18 mouse cellular contexts compared by ENCODE assay signal in the genomic region with DNA sequence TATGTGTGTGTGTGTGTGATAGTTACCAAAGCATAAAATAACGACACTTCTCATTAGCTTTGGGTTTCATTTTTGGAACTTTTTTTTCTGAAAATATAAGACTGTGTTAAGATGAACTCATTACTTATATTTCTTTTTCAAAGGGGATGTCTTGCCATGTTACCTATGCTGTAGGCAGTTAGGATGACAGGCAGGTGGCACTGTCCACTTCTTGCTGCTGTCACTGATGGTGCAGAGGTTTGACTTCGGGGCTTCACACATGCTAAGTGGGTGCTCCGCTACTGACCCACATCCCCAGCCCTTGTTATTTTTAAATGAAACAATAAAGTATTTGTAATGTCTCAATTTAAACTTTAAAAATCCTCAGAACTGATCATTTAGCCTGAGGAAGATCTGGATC. TPM values are rescaled to one million over a fixed set of nuclear protein-coding genes. Genes with fewer than 3 reads are reported as not detected.
DNase-seq lines count a peak whose midpoint lies in the region; ATAC-seq and TF ChIP-seq lines count a peak whose summit lies in the region.
"Had no signal": no experiment of that assay in that cellular context is flagged by ENCODE, and none has a peak within 500 bp of the region (broad histone marks: within the 10 kb centered on the region; RNA-seq: fewer than 3 reads in every experiment).

No protein-coding gene starts in this region.

- H3K27ac ChIP-seq in intestine, postnatal 0 days (ENCODE audit: low read depth, low read length): no peak overlapping the region
- no peak overlapping the region for H3K27ac ChIP-seq in intestine, embryonic 15.5 days
- no peak overlapping the region for H3K27ac ChIP-seq in midbrain, embryonic 11.5 days (ENCODE audit: low read depth, low read length)
- H3K27ac ChIP-seq in midbrain, embryonic 10.5 days (replicated peaks): no peak overlapping the region
- H3K27ac ChIP-seq: embryonic facial prominence, embryonic 10.5 days; hindbrain, embryonic 10.5 days; neural tube, embryonic 15.5 days; stomach, embryonic 15.5 days had no signal

- no peak overlapping the region for H3K9ac ChIP-seq in intestine, postnatal 0 days (ENCODE audit: low read depth, low read length)
- H3K9ac ChIP-seq in intestine, embryonic 15.5 days: no peak overlapping the region
- H3K9ac ChIP-seq in midbrain, embryonic 11.5 days (ENCODE audit: low read length): no peak overlapping the region
- H3K9ac ChIP-seq: neural tube, embryonic 15.5 days; stomach, embryonic 15.5 days had no signal

- no peaks in the 10 kb centered on the region for H3K79me2 ChIP-seq in myocyte (ENCODE audit: control insufficient read depth, insufficient read depth)

- DNase-seq in midbrain, embryonic 11.5 days (ENCODE audit: low spot score, missing footprints): peak; percentile 19
- no peak for DNase-seq in midbrain, embryonic 10.5 days (ENCODE audit: low spot score)
- peak; percentile 29 for DNase-seq in MN1 (ENCODE audit: low spot score)
- DNase-seq in cerebellum, adult 8-10 months: no peak
- no peak for DNase-seq in layer of hippocampus, postnatal 14 days (ENCODE audit: low spot score in 2 of 2)
- DNase-seq: cerebellum, adult 9-11 months; kidney, adult 18-20 months; left cerebral cortex, postnatal 4 days; lung, postnatal 14 days; midbrain, embryonic 14.5 days had no signal

- no peaks in the 10 kb centered on the region for H3K27me3 ChIP-seq in intestine, postnatal 0 days (replicated peaks; ENCODE audit: control insufficient read depth, insufficient read depth, low read length)
- H3K27me3 ChIP-seq in intestine, embryonic 15.5 days (replicated peaks): no peaks in the 10 kb centered on the region
- H3K27me3 ChIP-seq in midbrain, embryonic 11.5 days (ENCODE audit: control insufficient read depth, insufficient read depth, low read length): no peaks in the 10 kb centered on the region
- no peaks in the 10 kb centered on the region for H3K27me3 ChIP-seq in midbrain, embryonic 10.5 days (ENCODE audit: low read depth, poor library complexity, severe bottlenecking)
- no peaks in the 10 kb centered on the region for H3K27me3 ChIP-seq in myocyte (ENCODE audit: control insufficient read depth, insufficient read depth, insufficient read length)
- H3K27me3 ChIP-seq: neural tube, embryonic 15.5 days; stomach, embryonic 15.5 days had no signal

- WGBS in intestine, postnatal 0 days: 87% methylated on average over 3 of the region's 3 CpGs
- 87% methylated on average over 3 of the region's 3 CpGs for WGBS in intestine, embryonic 15.5 days
- 87% methylated on average over 3 of the region's 3 CpGs for WGBS in midbrain, embryonic 11.5 days
- 89% methylated on average over 3 of the region's 3 CpGs for WGBS in midbrain, embryonic 10.5 days

- no peak overlapping the region for H3ac ChIP-seq in myocyte (ENCODE audit: control insufficient read depth, insufficient read length)

- peak; percentile 65 for TF ChIP-seq CTCF in intestine, postnatal 0 days (IDR thresholded peaks at IDR 0.05; ENCODE audit: low read depth)

- 0 out of 2 replicates have a peak, but pooled peaks cover 4% of the 10 kb centered on the region for H3K4me1 ChIP-seq in intestine, postnatal 0 days (replicated peaks; ENCODE audit: control insufficient read depth, insufficient read depth, low read length)
- no peaks in the 10 kb centered on the region; the same call in 1 of the 2 replicates for H3K4me1 ChIP-seq in intestine, embryonic 15.5 days (replicated peaks)
- H3K4me1 ChIP-seq in midbrain, embryonic 11.5 days (ENCODE audit: control insufficient read depth, insufficient read depth, low read length): no peaks in the 10 kb centered on the region
- 0 out of 2 replicates have a peak, but pooled peaks cover 5% of the 10 kb centered on the region for H3K4me1 ChIP-seq in midbrain, embryonic 10.5 days

- TF ChIP-seq POLR2A in myocyte (IDR thresholded peaks at IDR 0.05; ENCODE audit: insufficient read length, low read depth): no peak

- H3K36me3 ChIP-seq in intestine, postnatal 0 days (ENCODE audit: control insufficient read depth, insufficient read depth): no peaks in the 10 kb centered on the region
- H3K36me3 ChIP-seq in intestine, embryonic 15.5 days: no peaks in the 10 kb centered on the region
- no peaks in the 10 kb centered on the region for H3K36me3 ChIP-seq in midbrain, embryonic 11.5 days (ENCODE audit: control insufficient read depth, insufficient read depth, low read length)
- H3K36me3 ChIP-seq in midbrain, embryonic 10.5 days: no peaks in the 10 kb centered on the region
- H3K36me3 ChIP-seq in myocyte (ENCODE audit: control insufficient read depth, insufficient read depth): no peaks in the 10 kb centered on the region
- H3K36me3 ChIP-seq: embryonic facial prominence, embryonic 10.5 days; hindbrain, embryonic 10.5 days; neural tube, embryonic 15.5 days; stomach, embryonic 15.5 days had no signal

- no peak overlapping the region for H3K4me3 ChIP-seq in intestine, postnatal 0 days (ENCODE audit: low read depth, low read length)
- no peak overlapping the region for H3K4me3 ChIP-seq in intestine, embryonic 15.5 days (replicated peaks)
- H3K4me3 ChIP-seq in midbrain, embryonic 11.5 days (ENCODE audit: low read depth, low read length): no peak overlapping the region
- H3K4me3 ChIP-seq in midbrain, embryonic 10.5 days: no peak overlapping the region
- peak overlapping the region; percentile 5 for H3K4me3 ChIP-seq in myocyte
- H3K4me3 ChIP-seq: embryonic facial prominence, embryonic 10.5 days; hindbrain, embryonic 10.5 days; neural tube, embryonic 15.5 days; stomach, embryonic 15.5 days had no signal

- H3K9me3 ChIP-seq in intestine, postnatal 0 days (ENCODE audit: control insufficient read depth): no peaks in the 10 kb centered on the region
- H3K9me3 ChIP-seq in intestine, embryonic 15.5 days: no peaks in the 10 kb centered on the region
- H3K9me3 ChIP-seq in midbrain, embryonic 11.5 days (ENCODE audit: control insufficient read depth, low read length): no peaks in the 10 kb centered on the region
- H3K9me3 ChIP-seq in midbrain, embryonic 10.5 days (replicated peaks): no peaks in the 10 kb centered on the region
- H3K9me3 ChIP-seq: embryonic facial prominence, embryonic 10.5 days; hindbrain, embryonic 10.5 days; neural tube, embryonic 15.5 days; stomach, embryonic 15.5 days had no signal

- no peak overlapping the region for H3K4me2 ChIP-seq in intestine, postnatal 0 days (replicated peaks; ENCODE audit: low read depth)
- H3K4me2 ChIP-seq in intestine, embryonic 15.5 days (replicated peaks): no peak overlapping the region
- no peak overlapping the region for H3K4me2 ChIP-seq in midbrain, embryonic 11.5 days
- H3K4me2 ChIP-seq in myocyte (ENCODE audit: low read depth): peak overlapping the region; percentile 88
- H3K4me2 ChIP-seq: neural tube, embryonic 15.5 days; stomach, embryonic 15.5 days had no signal

- ATAC-seq in intestine, postnatal 0 days: no peak
- no peak for ATAC-seq in intestine, embryonic 15.5 days
- ATAC-seq in midbrain, embryonic 11.5 days (ENCODE audit: low FRiP score): no peak

TF ChIP-seq in myocyte, 11 proteins besides CTCF, POLR2A, EP300 and RAD21:
- TF ChIP-seq MYOD1 (IDR thresholded peaks at IDR 0.05; ENCODE audit: control insufficient read depth in 1 of 3, insufficient read length in 2 of 3, low read depth in 2 of 3) (no peak), USF1 (IDR thresholded peaks at IDR 0.05; ENCODE audit: low read depth) (no peak), MYOG (IDR thresholded peaks at IDR 0.05; ENCODE audit: control insufficient read depth in 1 of 3, insufficient read depth in 1 of 3, insufficient read length in 2 of 3, low read depth in 2 of 3) (no peak), TCF12 (IDR thresholded peaks at IDR 0.05; ENCODE audit: insufficient read depth, poor library complexity, severe bottlenecking) (no peak), SRF (IDR thresholded peaks at IDR 0.05; ENCODE audit: control insufficient read depth, insufficient read length, low read depth) (no peak), MAX (IDR thresholded peaks at IDR 0.05; ENCODE audit: low read depth) (no peak), REST (IDR thresholded peaks at IDR 0.05; ENCODE audit: insufficient read depth, insufficient read length) (no peak), E2F4 (IDR thresholded peaks at IDR 0.05; ENCODE audit: insufficient read depth) (no peak), POLR2AphosphoS2 (IDR thresholded peaks at IDR 0.05; ENCODE audit: insufficient read length, low read depth) (no peak)

RNA-seq across cellular contexts. Expression of a gene that starts 33.4 kb away (rescaled TPM):
- 0.14 and 0.16 TPM in 2 replicates for polyA plus RNA-seq in intestine, postnatal 0 days (2015; fragmentation: Nextera tagmentation; extraction: Ambion mirVana)
- 0.10 TPM in 1 of 2 replicates, not detected in the other for polyA plus RNA-seq in intestine, embryonic 15.5 days (2015; fragmentation: Nextera tagmentation; extraction: Ambion mirVana)
- polyA plus RNA-seq in midbrain, embryonic 11.5 days (2014; fragmentation: Nextera tagmentation; extraction: Ambion mirVana): not detected in 2 replicates
- polyA plus RNA-seq in midbrain, embryonic 10.5 days (2016; fragmentation: Nextera tagmentation; extraction: Ambion mirVana): not detected in 2 replicates
- 2.9 TPM for polyA plus RNA-seq in myocyte (2012; fragmentation: generic; extraction: Trizol)
- total RNA-seq in layer of hippocampus, postnatal 14 days (2021): under 1 TPM in 1 of 2 experiments, not detected in 1; 0.14 TPM
- total RNA-seq: layer of hippocampus, adult 18-20 months; left cerebral cortex, postnatal 4 days had no signal
- polyA plus RNA-seq: midbrain, embryonic 14.5 days had no signal

RNA-seq across cellular contexts. Expression of a gene that starts 50.7 kb away (rescaled TPM):
- 26.7 and 27.8 TPM in 2 replicates for polyA plus RNA-seq in intestine, postnatal 0 days (2015; fragmentation: Nextera tagmentation; extraction: Ambion mirVana)
- polyA plus RNA-seq in intestine, embryonic 15.5 days (2015; fragmentation: Nextera tagmentation; extraction: Ambion mirVana): 49.1 and 56.1 TPM in 2 replicates
- polyA plus RNA-seq in midbrain, embryonic 11.5 days (2014; fragmentation: Nextera tagmentation; extraction: Ambion mirVana): 113 and 119 TPM in 2 replicates
- polyA plus RNA-seq in midbrain, embryonic 10.5 days (2016; fragmentation: Nextera tagmentation; extraction: Ambion mirVana): 90.8 and 100 TPM in 2 replicates
- polyA plus RNA-seq in myocyte (2012; fragmentation: generic; extraction: Trizol): 16.4 TPM
- total RNA-seq in layer of hippocampus, postnatal 14 days (2021): 10 to 100 TPM; 16.1 to 18.0 TPM

Comparison
In these comparisons a context has a peak if more than half of its experiments do, and no peak if none do; other contexts are left out.
1. DNase-seq: peak in midbrain, embryonic 11.5 days (single experiment) and MN1 (single experiment); none in midbrain, embryonic 10.5 days (single experiment), cerebellum, adult 8-10 months (single experiment) and layer of hippocampus, postnatal 14 days (0 of 2).